ENCODE assay signal across 17 mouse cellular contexts in genomic region chr13:24491101-24491500, GRCm38 (mm10).
"Had no signal": no experiment of that assay in that cellular context is flagged by ENCODE, and none has a peak within 500 bp of the region (broad histone marks: within the 10 kb centered on the region; RNA-seq: fewer than 3 reads in every experiment).

No protein-coding gene starts in this region.

- DNase-seq: kidney, adult 8-10 months; kidney, postnatal 10 days; kidney, postnatal 36 days; lung, adult 2 months; lung, postnatal 14 days; lung, postnatal 4 days; midbrain, embryonic 14.5 days; right cerebral cortex, adult 18-20 months; right cerebral cortex, postnatal 14 days; right cerebral cortex, postnatal 4 days; thymus, adult 2 months; thymus, postnatal 14 days had no signal

- H3K27me3 ChIP-seq: kidney, embryonic 15.5 days; limb, embryonic 15.5 days; liver, embryonic 12.5 days had no signal

- H3K4me3 ChIP-seq: kidney, embryonic 15.5 days; limb, embryonic 15.5 days; liver, embryonic 12.5 days had no signal

- H3K27ac ChIP-seq: kidney, embryonic 15.5 days; limb, embryonic 15.5 days; stomach, postnatal 0 days had no signal

- ATAC-seq: liver, embryonic 12.5 days had no signal

- H3K9me3 ChIP-seq: kidney, embryonic 15.5 days; limb, embryonic 15.5 days; liver, embryonic 12.5 days had no signal

- H3K4me2 ChIP-seq: kidney, embryonic 15.5 days; limb, embryonic 15.5 days; liver, embryonic 12.5 days; midbrain, embryonic 11.5 days had no signal

- H3K36me3 ChIP-seq: kidney, embryonic 15.5 days; limb, embryonic 15.5 days; liver, embryonic 12.5 days had no signal

- H3K9ac ChIP-seq: kidney, embryonic 15.5 days; limb, embryonic 15.5 days; liver, embryonic 12.5 days had no signal

- H3K4me1 ChIP-seq: kidney, embryonic 15.5 days; limb, embryonic 15.5 days had no signal
